Mouse (Mus musculus) MEL (cell line): ENCODE data around the gene Hs6st1. TPM values are rescaled to one million over a fixed set of nuclear protein-coding genes. Genes with fewer than 3 reads are reported as not detected.

Experiments
- DNase-seq: peaks from one replicate; pipeline ENCODE4 v3.0.0; 2011; ENCODE audit warnings: low read depth, low spot score
- H3K27ac ChIP-seq: 2 replicates; pipeline ENCODE4 v1.5.1; 2012; ENCODE audit warnings: low read depth, mild to moderate bottlenecking, control low read depth, low read length, moderate library complexity; ENCODE audit not compliant: control insufficient read depth
- H3K27me3 ChIP-seq, 2 experiments: fragments of 150-350 bp in 1 of 2; sonication (generic) in 1 of 2; 2 replicates each; pipeline ENCODE4 v1.6.1; 2012; ENCODE audit warnings: low read length in 2 of 2, mild to moderate bottlenecking in 2 of 2, improper control_type of control experiment in 1 of 2, moderate library complexity in 1 of 2; ENCODE audit not compliant: insufficient read depth in 2 of 2, control insufficient read depth in 1 of 2
- H3K36me3 ChIP-seq, 2 experiments: 2 replicates each; pipeline ENCODE4 v1.6.1; 2012 to 2014; ENCODE audit warnings: low read length in 2 of 2, improper control_type of control experiment in 1 of 2, inconsistent platforms in 1 of 2, mild to moderate bottlenecking in 1 of 2; ENCODE audit not compliant: insufficient read depth in 2 of 2, control insufficient read depth in 1 of 2
- H3K4me1 ChIP-seq, 2 experiments: fragments of 150-350 bp in 1 of 2; sonication (generic) in 1 of 2; 2 replicates each; pipeline ENCODE4 v1.6.1; 2012; ENCODE audit warnings: low read length in 2 of 2, improper control_type of control experiment in 1 of 2, mild to moderate bottlenecking in 1 of 2; ENCODE audit not compliant: insufficient read depth in 2 of 2, control insufficient read depth in 1 of 2
- H3K4me3 ChIP-seq, 2 experiments: fragments of 150-350 bp in 1 of 2; sonication (generic) in 1 of 2; 2 replicates each; pipeline ENCODE4 v1.5.1; 2012; ENCODE audit warnings: low read depth in 2 of 2, low read length in 2 of 2, mild to moderate bottlenecking in 2 of 2, moderate library complexity in 2 of 2, control low read depth in 1 of 2, improper control_type of control experiment in 1 of 2; ENCODE audit not compliant: control insufficient read depth in 1 of 2, insufficient read depth in 1 of 2
- H3K79me2 ChIP-seq: 2 replicates; pipeline ENCODE4 v1.6.1; 2012; ENCODE audit warnings: mild to moderate bottlenecking, low read length, moderate library complexity; ENCODE audit not compliant: control insufficient read depth, poor library complexity, insufficient read depth
- H3K9ac ChIP-seq: 2 replicates; pipeline ENCODE4 v1.6.1; 2012; ENCODE audit warnings: low read depth, mild to moderate bottlenecking, control low read depth, low read length, moderate library complexity; ENCODE audit not compliant: control insufficient read depth, poor library complexity, severe bottlenecking
- H3K9me3 ChIP-seq: fragments of 150-350 bp; sonication (generic); replicated peaks from 2 replicates; pipeline ENCODE4 v1.6.1; 2012; ENCODE audit warnings: mild to moderate bottlenecking, low read length, improper control_type of control experiment, moderate library complexity; ENCODE audit not compliant: insufficient read depth
- CHD2 ChIP-seq: IDR thresholded peaks from 2 replicates; pipeline ENCODE4 v1.6.1; 2011; ENCODE audit warnings: low read length, improper control_type of control experiment
- CTCF ChIP-seq, 3 experiments: IDR thresholded peaks in 2 of 3; conservative IDR thresholded peaks in 1 of 3; 2 replicates each; pipeline ENCODE4 v1.5.1; 2011 to 2012; ENCODE audit warnings: low read length in 3 of 3, low read depth in 2 of 3, mild to moderate bottlenecking in 2 of 3, improper control_type of control experiment in 1 of 3, inconsistent platforms in 1 of 3, mixed read lengths in 1 of 3, moderate library complexity in 1 of 3; ENCODE audit not compliant: control insufficient read depth in 1 of 3, insufficient read depth in 1 of 3, poor library complexity in 1 of 3, severe bottlenecking in 1 of 3
- ETS1 ChIP-seq: IDR thresholded peaks from 2 replicates; pipeline ENCODE4 v1.6.1; 2012; ENCODE audit warnings: low read depth, mild to moderate bottlenecking, inconsistent platforms, low read length, improper control_type of control experiment, moderate library complexity
- GATA1 ChIP-seq: IDR thresholded peaks from 2 replicates; pipeline ENCODE4 v1.6.1; 2011; ENCODE audit warnings: low read depth, low read length, improper control_type of control experiment
- MAZ ChIP-seq: IDR thresholded peaks from 2 replicates; pipeline ENCODE4 v1.6.1; 2012; ENCODE audit warnings: low read depth, mild to moderate bottlenecking, inconsistent platforms, low read length, improper control_type of control experiment
- MYC ChIP-seq: IDR thresholded peaks from 2 replicates; pipeline ENCODE4 v1.6.1; 2011; ENCODE audit warnings: low read depth, mild to moderate bottlenecking, low read length, improper control_type of control experiment, moderate library complexity
- NRF1 ChIP-seq: IDR thresholded peaks from 2 replicates; pipeline ENCODE4 v1.6.1; 2014; ENCODE audit warnings: low read depth, mild to moderate bottlenecking, inconsistent platforms, low read length, improper control_type of control experiment, moderate library complexity; ENCODE audit not compliant: poor library complexity, insufficient read depth, severe bottlenecking
- RCOR1 ChIP-seq: IDR thresholded peaks from 2 replicates; pipeline ENCODE4 v1.6.1; 2012; ENCODE audit warnings: low read depth, mild to moderate bottlenecking, inconsistent platforms, low read length, improper control_type of control experiment
- SIN3A ChIP-seq: IDR thresholded peaks from 2 replicates; pipeline ENCODE4 v1.6.1; 2012; ENCODE audit warnings: low read length, improper control_type of control experiment, inconsistent platforms
- TAL1 ChIP-seq: IDR thresholded peaks from 2 replicates; pipeline ENCODE4 v1.6.1; 2012; ENCODE audit warnings: mild to moderate bottlenecking, inconsistent platforms, low read length, moderate library complexity, mixed read lengths
- TBP ChIP-seq: IDR thresholded peaks from 2 replicates; pipeline ENCODE4 v1.8.0; 2011; ENCODE audit warnings: low read depth, low read length, improper control_type of control experiment
- TCF12 ChIP-seq: IDR thresholded peaks from 2 replicates; pipeline ENCODE4 v1.6.1; 2014; ENCODE audit warnings: low read depth, mild to moderate bottlenecking, inconsistent platforms, low read length, improper control_type of control experiment, moderate library complexity
- UBTF ChIP-seq: IDR thresholded peaks from 2 replicates; pipeline ENCODE4 v1.6.1; 2012; ENCODE audit warnings: low read depth, mild to moderate bottlenecking, inconsistent platforms, low read length, improper control_type of control experiment, moderate library complexity, borderline replicate concordance; ENCODE audit not compliant: insufficient read depth
- USF1 ChIP-seq: IDR thresholded peaks from 2 replicates; pipeline ENCODE4 v1.6.1; 2014; ENCODE audit warnings: low read depth, mild to moderate bottlenecking, inconsistent platforms, low read length, improper control_type of control experiment, moderate library complexity
- polyA plus RNA-seq, 2 experiments: library from polyadenylated mRNA; stranded (reverse) in 1 of 2; unstranded in 1 of 2; fragments of >175 nt in 1 of 2; fragments of >200 nt in 1 of 2; gene quantifications; 2 replicates each; pipeline versions ENCODE4 v1.2.1 to v1.2.4; 2012; ENCODE audit warnings: low replicate concordance in 2 of 2, low read depth in 1 of 2; ENCODE audit not compliant: insufficient read length in 2 of 2, insufficient read depth in 1 of 2, missing spikeins in 1 of 2
- total RNA-seq: library from RNA; depleted of rRNA; stranded (reverse); fragments of 300-350 nt; gene quantifications from 2 replicates; pipeline ENCODE4 v1.2.3, GENCODE M21; 2012

Gene Hs6st1
- total and polyA plus RNA-seq, 3 experiments, result 33.0 to 52.0 (median 45.7) TPM

DNA sequence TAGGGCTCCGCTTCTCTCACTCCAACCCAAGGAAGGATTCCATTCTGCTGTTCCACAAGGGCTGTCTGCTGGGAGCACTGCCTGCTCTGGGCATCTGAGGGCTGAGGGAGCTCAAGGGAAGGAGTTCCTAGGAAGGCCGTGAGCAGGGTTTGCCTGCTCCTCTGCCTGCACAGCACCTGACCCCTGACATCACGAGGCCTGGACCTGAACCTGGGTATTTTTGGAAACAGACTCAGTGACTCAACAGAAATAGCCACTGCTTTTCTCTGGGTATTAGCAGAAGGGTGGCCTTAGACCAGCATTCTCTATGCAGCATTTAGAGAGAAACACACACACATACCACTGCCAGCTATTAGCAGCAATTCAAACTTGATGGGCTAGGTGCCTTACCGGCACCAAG is 30.2 kb downstream of the Hs6st1 start:
- no peak for TF ChIP-seq GATA1
- TF ChIP-seq NRF1, result no peak
- no peak for TF ChIP-seq SIN3A
- no peak for TF ChIP-seq MYC
- TF ChIP-seq CTCF (IDR thresholded peaks at IDR 0.05 in 2 of 3, conservative IDR thresholded peaks at IDR 0.05 in 1 of 3; ENCODE audit: control insufficient read depth in 1 of 3, insufficient read depth in 1 of 3, low read depth in 2 of 3, low read length in 3 of 3, poor library complexity in 1 of 3, severe bottlenecking in 1 of 3), result no peak
- no peak for TF ChIP-seq USF1
- no peak for TF ChIP-seq ETS1
- TF ChIP-seq TAL1, result no peak
- no peaks in the 10 kb centered on the region for H3K4me1 ChIP-seq
- no peaks in the 10 kb centered on the region for H3K9me3 ChIP-seq

DNA sequence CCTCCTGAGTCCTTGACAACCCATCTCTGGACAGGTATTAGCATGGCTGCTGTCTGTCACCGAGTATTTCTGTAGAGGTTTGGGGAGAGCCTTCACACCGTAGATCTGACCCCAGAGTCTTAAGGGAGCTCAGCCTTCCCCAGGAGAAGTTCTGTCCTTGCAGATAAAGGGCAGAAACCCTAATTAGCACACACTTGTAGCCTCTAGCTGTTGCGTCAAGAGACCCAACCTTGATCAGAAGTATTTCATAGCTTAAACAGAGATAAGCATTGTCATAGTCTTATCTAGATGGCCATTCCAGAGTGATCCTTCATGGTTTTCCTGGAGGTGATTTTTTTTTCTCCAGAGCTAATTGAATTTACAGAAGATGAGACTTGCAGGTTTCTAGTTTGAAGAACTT is 32.2 kb downstream of the Hs6st1 start:
- Histone ChIP-seq H3K36me3 (peaks cover 0 to 4% of the 10 kb centered on the region in 2 experiments; a peak in 2 of 4 replicates), H3K27me3 (no peaks in the 10 kb centered on the region), H3K27ac (no peak overlapping the region), H3K79me2 (peaks cover 1% of the 10 kb centered on the region; the same call in 1 of the 2 replicates), H3K4me1 (no peaks in the 10 kb centered on the region), H3K9me3 (no peaks in the 10 kb centered on the region), H3K9ac (no peak overlapping the region), H3K4me3 (no peak overlapping the region)
- DNase-seq, result no peak
- TF ChIP-seq TBP, result no peak
- TF ChIP-seq TAL1, result no peak
- no peak for TF ChIP-seq UBTF
- TF ChIP-seq MAZ, result no peak
- no peak for TF ChIP-seq RCOR1
- no peak for TF ChIP-seq USF1
- no peak for TF ChIP-seq TCF12
- no peak for TF ChIP-seq CHD2
- no peak for TF ChIP-seq MYC

More for the DNA sequence above, 30.2 kb downstream of the Hs6st1 start:
- no peak overlapping the region for H3K4me3 ChIP-seq
- peaks cover 0 to 8% of the 10 kb centered on the region in 2 experiments; a peak in 2 of 4 replicates for H3K36me3 ChIP-seq
- no peak for DNase-seq
- no peak overlapping the region for H3K9ac ChIP-seq
- no peak overlapping the region for H3K27ac ChIP-seq
- H3K27me3 ChIP-seq, result no peaks in the 10 kb centered on the region
- peaks cover 6% of the 10 kb centered on the region; the same call in 1 of the 2 replicates for H3K79me2 ChIP-seq
